Mouse (Mus musculus) activated CD4-positive, CD25-positive, alpha-beta regulatory T cell, adult 4 months (primary cell): Measurements from ENCODE around the gene Slain1. TPM values are rescaled to one million over a fixed set of nuclear protein-coding genes. Genes with fewer than 3 reads are reported as not detected.

Experiments used
- ATAC-seq: one replicate; pipeline ENCODE4 v1.8.0; 2017
- polyA plus RNA-seq, 2 experiments: library from polyadenylated mRNA; unstranded; fragments of 100-300 nt; shearing (Covaris generic); gene quantifications; one replicate each; pipeline ENCODE4 v1.2.1; 2017

Gene Slain1
- polyA plus RNA-seq, 2 experiments from 2014 or later, result 12.7 to 17.2 TPM

DNA sequence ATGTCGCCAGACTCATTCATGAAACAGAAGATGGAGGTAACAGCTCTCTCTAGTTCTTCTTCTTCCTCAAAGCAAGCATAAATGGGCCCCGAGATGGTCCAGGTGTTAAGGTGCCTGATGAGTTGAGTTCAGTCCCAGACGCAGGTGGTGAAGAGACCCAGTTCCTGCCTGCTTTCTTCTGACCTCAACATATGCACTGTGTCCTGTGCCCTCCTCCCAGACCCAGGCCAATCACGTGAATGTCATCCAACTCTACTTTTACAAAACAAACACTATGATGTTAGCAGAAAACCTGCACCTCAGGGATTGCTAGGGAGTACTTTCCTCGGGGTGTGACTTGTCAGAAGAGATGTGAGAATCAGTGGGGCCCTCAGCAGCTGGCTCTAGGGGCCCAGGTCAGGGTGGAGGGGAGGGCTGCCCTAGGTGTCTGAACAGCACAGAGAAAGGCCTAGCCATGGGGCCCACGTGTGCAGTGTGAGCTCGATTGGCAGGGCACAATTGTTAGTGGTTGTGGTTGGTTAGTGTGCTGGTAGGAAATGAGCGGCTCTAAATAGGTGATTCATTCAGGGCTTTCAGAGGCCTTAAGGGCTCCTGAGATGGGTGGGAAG, 16.4 kb downstream of the Slain1 start:
- ATAC-seq, result peak; percentile 74

DNA sequence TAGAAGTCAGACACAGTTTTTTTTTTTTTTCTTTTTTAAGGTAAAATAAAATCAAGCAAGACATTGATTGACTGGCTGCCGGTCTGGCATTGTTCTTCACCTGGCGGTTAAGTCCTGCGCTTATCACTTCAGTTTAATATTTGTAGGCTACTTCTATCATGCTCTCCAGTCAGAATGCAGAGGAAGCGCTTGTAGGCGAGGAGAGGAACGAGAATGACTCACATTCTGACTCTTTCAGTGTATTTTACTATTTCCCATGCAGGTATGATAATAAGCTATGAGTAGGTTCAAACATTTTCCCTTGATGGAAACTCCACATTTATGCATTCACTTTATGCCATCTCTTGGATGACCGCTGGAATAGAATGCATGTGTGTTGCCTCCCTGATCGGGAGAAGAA, 17.0 kb downstream of the Slain1 start:
- peak; percentile 38 for ATAC-seq

DNA sequence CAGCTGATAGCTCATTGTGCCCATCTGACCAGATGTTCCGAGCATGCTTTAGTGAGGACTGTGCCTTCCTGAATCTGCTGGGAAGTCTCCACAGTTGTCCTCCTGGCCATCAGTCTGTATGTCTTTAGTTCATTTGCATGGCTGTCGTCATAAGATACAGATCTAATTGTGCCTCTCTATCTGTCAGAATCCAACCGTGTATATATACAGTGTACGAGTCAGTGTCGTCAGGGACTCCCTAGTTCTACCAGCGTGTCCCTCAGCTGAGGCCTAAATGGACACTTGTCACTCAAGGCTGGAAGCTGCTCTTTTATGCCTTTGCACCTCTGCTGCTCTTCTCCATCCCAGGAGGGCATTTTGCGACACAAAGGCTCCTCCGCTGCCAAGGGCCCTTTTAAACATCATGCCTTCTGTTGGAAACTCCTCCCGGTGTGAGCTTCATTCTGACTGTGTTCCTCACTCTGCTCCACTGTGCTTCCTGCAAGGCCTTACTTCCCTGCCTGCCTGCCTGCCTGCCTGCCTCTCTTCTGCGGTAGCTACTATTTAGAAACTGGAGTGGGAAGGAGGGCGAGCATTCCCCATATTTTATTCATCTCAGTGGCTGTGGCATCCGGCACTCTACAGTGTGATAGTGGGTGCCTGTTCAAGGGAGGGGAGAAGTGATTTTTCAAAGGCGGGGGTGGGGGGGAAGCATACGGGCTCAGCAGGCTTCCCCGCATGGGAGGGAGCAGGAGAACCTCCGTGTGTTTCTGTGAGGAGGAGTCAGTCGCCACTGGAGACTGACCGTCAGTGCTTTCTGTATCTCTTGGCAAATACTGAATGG, 29.6 kb downstream of the Slain1 start:
- no peak for ATAC-seq

DNA sequence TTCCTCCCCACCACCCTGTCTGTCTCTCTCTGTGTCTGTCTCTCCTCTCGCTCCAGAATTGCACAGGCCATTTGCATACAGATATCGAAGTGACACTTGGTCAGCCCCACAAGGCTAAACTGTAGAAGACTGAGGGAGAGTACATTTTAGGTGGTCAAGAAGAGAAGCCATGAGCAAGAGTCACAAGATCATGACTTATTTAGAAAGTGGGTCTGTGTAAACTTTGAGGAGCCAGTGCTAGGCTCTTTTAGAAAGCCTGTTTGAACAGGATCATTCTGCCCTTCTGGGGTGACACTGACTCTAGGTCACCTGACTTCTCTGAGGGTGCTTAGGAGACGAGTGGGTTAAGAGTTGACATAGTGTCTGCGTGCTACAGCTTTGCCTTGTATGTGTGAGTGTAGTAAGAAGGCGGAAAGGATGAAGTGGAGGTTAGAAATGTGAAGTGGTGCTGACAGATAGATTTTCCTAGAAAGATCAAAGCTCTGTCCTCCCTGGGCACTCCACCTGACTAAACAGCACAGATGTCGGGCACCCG, 30.3 kb downstream of the Slain1 start:
- no peak for ATAC-seq

DNA sequence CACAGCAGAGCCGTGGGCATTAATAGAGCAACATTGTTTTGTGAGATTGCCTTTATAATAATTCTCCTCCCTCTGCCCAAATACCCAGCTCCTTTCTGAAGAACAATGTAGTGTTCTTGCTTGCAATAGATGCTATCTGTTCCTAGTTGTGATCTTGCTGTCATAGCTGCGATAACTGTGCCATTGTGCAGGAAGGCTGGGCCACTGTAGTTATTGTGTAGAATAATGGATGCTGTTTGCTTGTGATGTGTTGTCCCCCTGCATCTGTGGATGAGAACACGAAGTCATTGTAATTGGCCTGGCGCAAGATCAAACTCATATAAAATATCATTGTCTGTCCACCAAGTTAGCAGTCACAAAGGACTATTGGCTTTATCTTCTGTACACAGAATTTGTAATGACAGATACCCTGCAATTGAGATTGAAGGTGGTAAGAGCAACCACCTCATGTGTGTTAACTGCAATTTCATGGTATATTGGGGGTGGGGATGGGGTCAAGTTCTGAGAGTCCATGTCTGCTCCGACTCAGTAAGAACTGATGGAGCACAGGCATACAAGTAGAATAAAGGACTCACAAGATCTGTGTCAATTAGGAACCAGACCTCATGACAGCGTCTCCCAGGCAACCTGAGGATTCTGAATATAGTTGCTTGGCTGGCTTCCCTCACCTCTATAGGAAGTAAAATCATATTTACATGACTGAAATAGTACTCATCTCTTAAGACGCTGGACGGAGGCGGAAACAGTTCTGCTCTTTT, 32.8 kb downstream of the Slain1 start:
- no peak for ATAC-seq

DNA sequence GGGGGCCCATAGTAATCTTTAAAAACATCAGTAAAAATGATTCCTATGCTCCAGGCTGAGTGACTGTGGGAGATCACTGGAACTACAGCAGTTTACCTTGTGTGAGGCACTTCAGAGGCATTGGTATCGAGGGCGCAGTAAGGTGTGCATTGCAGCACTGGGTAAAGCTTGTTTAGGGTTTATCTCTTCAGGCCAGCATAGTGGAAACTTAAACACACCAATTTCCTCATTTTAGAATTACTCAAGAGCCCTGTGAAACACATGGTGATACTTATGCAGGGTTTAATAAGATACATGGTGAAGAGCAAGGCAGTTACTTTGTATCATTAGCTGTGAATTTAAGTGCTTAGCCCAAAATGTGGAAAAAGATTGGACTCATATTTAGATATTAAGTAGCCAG, 37.0 kb downstream of the Slain1 start:
- no peak for ATAC-seq

DNA sequence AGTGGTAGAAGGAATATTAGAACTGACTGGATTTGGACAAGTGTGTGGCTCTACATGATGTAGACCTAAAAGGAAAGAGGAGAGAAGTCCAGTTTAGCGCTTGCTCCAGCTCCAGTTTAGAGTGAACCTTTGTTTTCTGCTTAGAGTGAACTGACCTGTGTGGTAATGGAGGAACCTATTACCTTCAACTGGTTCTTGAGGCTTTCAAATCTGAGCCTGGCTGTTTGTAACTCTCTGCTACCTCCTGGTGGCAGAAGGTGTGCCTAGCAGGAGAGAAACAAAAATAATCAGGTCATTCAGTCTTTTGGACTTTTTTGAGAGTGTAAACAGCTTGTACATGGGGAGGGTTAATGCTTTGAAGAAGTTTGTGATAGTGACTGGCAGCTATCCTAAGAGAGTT, 44.3 kb downstream of the Slain1 start:
- ATAC-seq, result peak; percentile 85

DNA sequence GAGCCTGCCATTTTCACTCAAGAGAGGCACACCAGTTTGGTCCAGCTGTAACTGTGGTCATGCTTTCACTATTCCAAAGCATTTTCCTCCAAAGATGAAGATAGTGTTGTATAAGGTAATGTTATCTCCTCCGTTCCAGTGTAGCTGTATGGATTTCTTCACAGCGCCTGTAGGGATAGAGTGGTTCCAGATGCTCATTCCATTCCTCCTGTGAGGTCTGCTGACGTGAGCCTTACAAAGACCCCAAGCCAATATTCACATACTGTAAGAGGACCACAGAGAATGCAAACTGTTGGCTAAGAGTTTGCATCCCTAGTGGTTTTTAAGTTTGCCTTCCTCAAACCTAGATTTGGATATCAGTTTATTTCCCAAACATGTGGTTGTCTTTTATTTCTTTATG, 45.6 kb downstream of the Slain1 start:
- no peak for ATAC-seq

DNA sequence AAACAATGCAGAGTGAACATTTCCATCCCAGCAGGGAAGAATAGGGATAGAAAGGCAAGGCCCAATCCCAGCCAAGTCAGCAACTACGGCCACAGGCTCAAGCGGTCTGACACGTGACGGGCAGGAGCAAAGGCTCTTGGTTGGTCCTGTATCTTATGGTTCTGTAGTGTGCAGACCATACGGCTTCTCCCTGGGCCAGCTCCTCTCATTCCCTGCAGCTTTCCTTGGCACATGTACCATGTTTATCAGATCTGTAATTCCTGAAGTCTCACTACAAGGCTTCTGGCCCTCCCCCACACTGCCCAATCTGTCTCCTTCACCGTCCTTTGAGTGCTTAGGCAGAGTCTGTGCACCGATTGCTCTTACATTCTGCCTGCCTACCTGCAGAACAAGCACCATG, 47.1 kb downstream of the Slain1 start:
- no peak for ATAC-seq

DNA sequence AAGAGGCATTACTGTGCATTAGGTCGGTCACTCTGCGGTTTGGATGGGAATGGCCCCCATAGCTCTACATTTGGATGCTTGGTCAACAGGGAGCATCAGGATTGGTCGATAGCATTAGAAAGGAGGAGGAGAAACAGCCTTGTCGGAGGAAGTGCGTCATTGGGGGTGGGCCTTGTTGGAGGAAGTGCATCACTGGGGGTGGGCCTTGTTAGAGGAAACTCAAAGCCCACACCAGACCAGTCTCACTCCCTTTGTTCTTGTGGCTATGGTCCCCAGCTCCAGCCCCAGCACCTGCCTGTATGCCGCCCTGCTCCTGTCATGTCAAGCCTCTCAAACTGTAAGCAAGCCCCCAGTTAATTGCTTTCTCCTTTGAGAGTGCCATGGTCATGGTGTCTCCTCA, 49.3 kb downstream of the Slain1 start:
- ATAC-seq, result no peak

DNA sequence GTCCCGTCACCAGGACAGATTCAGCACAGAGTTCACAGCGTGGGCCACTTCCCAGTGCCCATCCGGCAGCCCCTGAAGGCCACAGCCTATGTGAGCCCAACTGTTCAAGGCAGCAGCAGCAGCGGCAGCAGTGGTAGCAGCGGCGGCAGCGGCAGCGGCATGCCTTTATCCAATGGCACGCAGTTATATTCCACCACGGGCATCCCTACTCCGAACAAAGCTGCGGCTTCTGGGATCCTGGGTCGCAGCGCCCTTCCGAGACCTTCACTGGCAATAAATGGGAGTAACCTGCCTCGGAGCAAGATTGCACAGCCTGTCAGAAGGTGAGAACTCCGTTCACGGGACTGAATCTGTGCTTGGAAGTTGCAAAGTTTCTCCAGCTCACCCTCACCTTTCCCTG, 52.5 kb downstream of the Slain1 start:
- ATAC-seq, result no peak

DNA sequence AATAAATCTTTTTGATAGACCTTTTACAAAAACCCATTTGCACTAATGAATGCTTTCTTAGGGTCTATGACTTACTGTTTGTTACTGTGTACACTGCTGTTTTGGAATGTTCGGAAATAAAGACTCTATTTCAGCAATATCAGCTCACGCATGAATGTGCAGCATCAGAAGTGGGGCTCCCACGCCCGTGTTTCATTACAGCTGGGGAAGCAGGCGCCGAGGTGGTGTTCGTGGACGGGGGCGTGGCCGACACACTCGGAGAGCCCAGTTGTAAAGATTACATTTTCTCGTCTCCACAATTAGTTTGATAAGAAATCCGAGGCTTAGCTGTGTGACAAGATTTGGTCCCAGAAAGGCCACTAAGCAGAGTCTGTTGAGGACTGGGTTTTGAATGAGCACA, 54.7 kb downstream of the Slain1 start:
- no peak for ATAC-seq

DNA sequence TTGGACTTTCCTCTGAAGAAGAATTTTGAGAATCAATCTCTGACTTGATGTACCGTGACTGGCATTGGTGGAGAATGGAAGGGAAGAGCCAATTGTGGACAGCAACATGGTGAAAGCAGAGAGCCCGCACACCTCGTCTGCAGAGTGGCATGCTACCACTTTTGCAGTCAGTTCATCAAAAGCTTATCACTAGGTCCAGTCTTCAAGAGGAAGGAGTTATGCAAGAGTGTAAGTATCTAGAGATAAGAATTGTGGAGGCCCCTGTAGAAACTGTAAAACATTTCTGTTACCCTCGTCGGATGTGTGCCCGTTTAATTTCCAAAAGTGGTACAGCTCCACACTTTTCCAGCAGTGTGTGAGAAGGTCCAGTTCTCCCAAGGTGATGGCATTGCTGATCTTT, 56.3 kb downstream of the Slain1 start:
- no peak for ATAC-seq

DNA sequence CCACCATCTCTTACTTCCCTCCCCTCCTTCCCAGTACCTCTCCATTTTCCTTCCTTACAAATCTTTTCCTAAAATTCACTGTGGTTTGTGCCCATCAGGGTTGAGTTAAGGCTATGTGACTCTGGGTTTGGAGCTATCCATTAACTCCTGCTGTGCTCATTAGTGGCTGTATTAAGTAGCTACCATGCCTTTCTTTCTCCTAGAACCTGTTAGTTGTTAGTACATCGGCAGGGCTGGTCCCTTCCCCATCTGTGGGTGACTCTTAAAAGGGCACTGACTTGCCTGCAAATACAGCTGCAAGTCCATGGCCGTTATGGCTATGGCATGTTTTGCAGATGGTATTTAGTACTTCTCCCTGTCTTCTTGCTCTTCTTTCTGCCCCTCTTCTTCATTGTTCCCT, 58.6 kb downstream of the Slain1 start:
- no peak for ATAC-seq

DNA sequence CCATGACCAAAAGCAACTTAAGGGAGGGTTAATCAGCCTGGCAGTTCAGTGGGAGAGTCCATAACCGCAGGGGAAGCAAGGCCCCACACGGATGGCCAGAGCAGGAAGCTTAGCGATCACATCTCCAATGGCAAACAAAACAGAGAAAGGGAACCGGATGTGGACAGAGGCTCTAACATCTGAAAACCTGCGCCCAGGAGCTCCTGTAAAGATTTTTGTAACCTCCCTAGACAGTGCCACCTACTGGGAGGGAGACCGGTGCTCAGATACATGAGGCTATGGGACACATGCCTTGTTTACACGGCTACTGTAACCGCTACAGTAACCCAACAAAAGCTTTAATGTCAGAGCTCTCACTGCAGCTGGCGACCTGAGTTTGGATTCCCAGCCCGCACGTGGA, 59.2 kb downstream of the Slain1 start:
- no peak for ATAC-seq

DNA sequence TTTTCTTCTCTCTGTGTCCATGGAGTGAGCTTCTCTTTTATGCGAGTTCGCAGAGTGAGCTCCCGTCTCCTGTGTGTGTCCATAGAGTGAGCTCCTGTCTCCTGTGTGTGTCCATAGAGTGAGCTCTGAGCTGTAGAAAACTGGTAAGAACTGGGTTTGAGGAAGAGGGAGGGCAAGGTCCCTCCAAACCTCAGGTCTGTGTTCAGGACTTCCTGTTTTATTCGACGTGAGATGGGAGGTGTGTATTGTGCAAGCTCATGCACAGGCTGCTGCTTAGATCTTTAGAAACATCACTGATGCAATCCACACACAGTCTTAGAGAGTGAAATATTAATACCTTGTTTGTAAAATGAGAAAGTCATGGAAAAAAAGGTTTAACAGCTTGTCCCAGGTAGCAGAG, 63.0 kb downstream of the Slain1 start:
- no peak for ATAC-seq

DNA sequence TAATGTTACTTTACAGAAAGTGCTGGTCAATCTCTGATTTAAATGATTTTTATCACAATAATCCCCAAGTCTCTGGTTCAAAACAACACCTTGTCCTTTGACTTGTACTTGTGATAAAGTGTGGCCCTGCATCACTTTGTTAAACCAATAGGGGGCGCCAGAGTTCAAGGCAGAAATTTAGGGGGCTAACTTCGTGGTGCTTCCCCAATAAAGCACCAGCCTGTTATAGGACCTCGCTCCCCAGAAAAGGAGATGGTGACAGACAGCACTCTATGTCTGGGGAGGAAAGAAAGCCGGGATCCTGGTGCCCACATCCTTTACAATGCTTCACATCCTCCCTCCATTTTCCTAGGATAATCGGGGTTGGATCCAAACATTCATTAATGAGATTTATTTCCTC, 67.5 kb downstream of the Slain1 start:
- ATAC-seq, result no peak

DNA sequence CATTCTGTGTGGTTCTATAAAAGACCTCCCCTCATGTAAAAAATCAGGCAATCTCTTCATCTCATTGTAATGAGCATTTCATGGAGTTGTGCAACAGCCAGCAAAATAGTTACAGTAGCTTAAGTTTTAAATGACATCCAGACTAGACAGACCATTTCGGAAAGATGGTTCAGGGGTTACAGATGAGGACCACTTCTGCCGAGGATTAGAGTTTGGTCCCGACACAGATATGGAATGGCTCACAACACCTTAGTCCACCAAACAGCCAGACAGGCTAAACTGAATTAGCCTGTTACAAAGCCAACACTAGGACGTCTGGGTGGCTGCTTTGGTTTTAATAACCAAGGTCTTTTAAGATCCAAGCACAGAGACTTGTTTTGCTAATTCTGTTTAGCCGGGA, 68.0 kb downstream of the Slain1 start:
- no peak for ATAC-seq

DNA sequence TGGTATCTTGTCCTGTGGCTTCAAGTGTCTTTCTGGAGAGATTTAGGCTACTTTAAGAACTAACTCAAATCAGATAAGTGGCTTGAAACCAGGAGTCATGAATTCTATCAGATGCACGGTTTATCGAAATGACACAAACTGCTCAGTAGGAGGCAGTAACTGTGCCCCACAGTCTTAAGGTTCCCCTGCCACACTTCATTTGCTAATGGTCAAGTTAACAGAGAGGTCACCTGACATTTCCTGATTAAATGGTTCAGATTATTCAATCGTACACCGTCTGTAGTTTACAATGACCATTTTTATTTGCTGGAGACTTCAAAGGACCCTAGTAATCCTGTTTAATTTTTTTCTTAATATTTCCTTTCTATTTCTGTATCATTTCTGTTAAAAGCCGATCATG, 68.4 kb downstream of the Slain1 start:
- ATAC-seq, result no peak

DNA sequence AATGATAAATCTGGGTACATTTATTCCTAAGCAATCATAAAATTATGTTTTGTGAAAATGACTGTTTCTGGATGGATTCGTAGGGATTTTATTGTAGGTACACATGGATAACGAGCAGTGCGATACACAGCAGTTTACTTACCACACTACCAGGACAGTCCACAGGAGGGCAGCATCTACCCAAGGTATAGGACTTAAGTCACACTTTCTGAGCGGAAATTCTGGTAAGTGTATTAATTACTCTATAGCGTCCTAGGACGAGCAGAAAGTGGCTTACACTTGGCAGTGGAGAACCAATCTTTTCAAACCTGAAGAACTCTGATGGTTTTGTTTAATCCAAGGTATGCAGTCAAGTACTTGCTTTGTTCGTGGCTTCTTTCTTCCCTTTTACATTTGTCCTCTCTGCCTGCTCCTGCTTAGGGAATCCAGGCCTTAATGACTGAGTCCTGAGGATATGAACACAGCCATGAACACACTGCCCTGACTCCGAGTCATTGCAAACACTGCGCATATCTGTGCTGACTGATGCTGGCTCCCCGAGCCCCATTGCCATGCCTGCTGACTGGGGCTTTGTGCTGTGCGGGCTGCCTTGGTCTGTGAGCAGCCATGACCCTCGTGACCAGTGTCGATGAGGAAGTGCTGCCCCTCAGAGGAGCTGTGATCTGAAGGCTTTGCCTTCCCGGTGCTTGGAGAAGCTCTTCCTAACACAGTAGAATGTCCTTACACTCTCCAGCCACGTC, 69.0 kb downstream of the Slain1 start:
- peak; percentile 88 for ATAC-seq

DNA sequence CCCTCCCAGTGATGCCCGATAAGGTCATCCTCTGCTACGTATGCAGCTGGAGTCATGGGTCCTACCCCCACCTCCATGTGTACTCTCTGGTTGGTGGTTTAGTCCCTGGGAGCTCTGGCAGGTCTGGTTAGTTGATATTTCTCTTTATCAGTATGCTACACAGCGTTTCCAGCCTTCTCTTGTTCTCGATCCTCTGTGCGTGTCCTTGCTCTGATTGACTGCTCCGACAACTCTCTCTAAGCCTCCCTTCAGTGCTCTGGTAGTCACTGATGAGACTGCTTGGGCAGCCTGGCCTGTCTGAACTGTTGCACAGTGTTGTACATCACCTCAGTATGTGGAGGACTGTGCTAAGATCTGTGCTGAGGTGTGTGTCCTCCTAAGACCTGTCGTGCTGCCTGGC, 70.1 kb downstream of the Slain1 start:
- no peak for ATAC-seq

DNA sequence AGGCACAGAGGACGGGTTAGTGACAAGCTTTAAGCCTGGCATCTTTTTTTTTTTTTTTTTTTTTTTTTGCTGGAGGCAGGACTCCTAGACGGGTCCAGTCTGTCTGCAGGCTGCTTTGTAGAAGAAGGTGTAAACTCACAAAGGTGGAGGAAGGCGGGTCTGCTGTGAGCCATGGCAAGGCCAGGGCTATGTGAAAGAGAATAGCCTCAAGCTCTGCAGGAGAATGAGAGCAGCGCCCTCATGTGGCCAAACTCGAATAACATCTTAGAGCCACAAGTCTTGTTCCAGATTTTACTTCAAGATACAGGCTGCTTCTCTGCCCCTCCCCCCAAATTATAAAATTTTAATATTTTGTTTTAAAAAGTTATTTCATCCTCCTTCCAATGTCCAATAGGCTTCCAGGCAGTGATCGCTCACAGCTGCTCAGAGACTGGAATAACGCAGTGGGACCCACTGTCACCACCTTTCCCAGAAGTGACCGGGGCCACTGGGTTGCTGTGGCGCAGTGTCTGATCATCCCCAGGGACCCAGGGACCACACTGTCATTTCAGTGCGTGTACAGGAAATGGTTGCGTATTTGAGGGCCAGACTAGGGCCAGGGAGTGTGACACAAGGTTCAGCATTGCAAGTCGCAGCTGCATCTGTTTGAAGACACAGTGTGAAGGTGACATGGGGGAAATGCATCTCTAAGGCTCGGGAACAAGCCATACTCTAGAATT, 70.8 kb downstream of the Slain1 start:
- ATAC-seq, result peak; percentile 37
